Mouse (Mus musculus): ENCODE measurements around the gene Tnfaip2. TPM values are rescaled to one million over a fixed set of nuclear protein-coding genes. Genes with fewer than 3 reads are reported as not detected.

Gene Tnfaip2
- polyA plus RNA-seq, 1 experiment = 11.3 TPM

DNA sequence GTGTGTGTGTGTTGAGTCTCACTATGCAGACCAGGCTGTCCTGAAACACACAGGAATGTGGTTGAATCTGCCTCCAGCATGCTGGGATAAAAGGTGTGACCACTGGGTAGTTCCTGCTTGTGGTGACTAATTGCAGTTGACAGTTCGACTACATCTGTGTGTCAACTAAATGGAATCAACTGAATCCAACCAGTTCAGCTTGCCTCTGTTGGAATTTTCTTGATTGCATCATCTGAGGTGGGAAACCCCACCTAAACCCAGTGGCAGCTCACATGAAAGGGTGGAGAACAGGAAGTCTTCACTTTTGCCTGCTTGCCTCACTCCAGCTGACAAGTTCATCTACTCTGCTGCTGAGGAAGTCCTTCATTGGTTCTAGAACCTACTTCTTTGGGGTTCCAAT, 28.9 kb downstream of the Tnfaip2 start:
- H3K4me3 ChIP-seq (replicated peaks) = no peak overlapping the region
- no peaks in the 10 kb centered on the region for H3K36me3 ChIP-seq (replicated peaks; ENCODE audit: low read length)

DNA sequence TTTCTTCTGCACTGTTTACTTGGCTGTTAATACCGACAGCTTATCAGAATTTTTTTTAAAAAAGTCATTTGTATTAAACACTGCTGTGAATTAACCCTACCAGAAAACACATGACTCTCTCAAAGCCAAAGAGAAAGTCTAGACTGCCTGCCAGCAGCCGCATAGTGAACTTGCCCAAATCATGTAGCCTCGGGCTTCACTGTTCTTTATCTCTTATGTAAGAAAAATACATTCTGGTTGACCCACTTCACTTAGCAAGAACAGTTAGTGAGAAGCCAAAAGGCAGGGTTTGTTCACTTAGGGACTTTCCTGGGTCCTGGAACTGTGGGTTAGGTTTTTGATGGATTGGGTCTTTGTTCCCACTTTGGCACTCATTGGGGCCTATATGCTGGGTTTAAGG, 29.5 kb downstream of the Tnfaip2 start:
- Histone ChIP-seq H3K9me3 (peaks cover 4% of the 10 kb centered on the region), H3K4me1 (peaks cover 24% of the 10 kb centered on the region), H3K4me3 (replicated peaks) (no peak overlapping the region), H3K36me3 (replicated peaks; ENCODE audit: low read length) (no peaks in the 10 kb centered on the region), H3K27me3 (replicated peaks) (peaks cover 57% of the 10 kb centered on the region)
- TF ChIP-seq GATA1 (IDR thresholded peaks at IDR 0.05; ENCODE audit: borderline replicate concordance, low read length) (no peak), FLI1 (IDR thresholded peaks at IDR 0.05; ENCODE audit: low read length) (no peak)

More for the DNA sequence above, 28.9 kb downstream of the Tnfaip2 start:
- H3K27me3 ChIP-seq (replicated peaks) = peaks cover 57% of the 10 kb centered on the region
- H3K4me1 ChIP-seq = peaks cover 29% of the 10 kb centered on the region
- no peaks in the 10 kb centered on the region for H3K9me3 ChIP-seq
- TF ChIP-seq GATA1 (IDR thresholded peaks at IDR 0.05; ENCODE audit: borderline replicate concordance, low read length) (no peak), FLI1 (IDR thresholded peaks at IDR 0.05; ENCODE audit: low read length) (no peak)

DNA sequence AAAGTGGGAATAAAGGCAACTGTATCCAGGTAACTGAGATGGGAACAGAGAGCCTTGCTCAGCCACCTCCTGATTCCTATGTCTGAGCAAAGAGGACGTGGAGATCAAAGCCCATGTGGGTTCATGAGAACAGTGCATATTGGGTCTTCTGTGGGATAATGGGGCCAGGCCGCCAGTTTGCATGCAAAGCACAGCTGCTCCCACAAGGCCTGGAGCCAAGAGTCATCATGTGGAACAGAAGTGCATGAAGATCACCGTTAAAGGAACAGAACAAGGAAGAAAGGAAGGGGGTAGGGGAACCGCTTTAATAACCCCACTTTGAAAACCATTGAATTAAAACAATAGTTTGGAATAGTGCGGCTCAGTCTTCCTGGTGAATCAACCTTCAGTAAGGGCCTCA, 30.6 kb downstream of the Tnfaip2 start:
- H3K27me3 ChIP-seq (replicated peaks) = peaks cover 67% of the 10 kb centered on the region
- no peaks in the 10 kb centered on the region for H3K36me3 ChIP-seq (replicated peaks; ENCODE audit: low read length)
- H3K4me3 ChIP-seq (replicated peaks) = no peak overlapping the region
- H3K4me1 ChIP-seq = peaks cover 24% of the 10 kb centered on the region
- no peak for TF ChIP-seq GATA1 (IDR thresholded peaks at IDR 0.05; ENCODE audit: borderline replicate concordance, low read length)
- no peak for TF ChIP-seq FLI1 (IDR thresholded peaks at IDR 0.05; ENCODE audit: low read length)
- peaks cover 16% of the 10 kb centered on the region for H3K9me3 ChIP-seq

DNA sequence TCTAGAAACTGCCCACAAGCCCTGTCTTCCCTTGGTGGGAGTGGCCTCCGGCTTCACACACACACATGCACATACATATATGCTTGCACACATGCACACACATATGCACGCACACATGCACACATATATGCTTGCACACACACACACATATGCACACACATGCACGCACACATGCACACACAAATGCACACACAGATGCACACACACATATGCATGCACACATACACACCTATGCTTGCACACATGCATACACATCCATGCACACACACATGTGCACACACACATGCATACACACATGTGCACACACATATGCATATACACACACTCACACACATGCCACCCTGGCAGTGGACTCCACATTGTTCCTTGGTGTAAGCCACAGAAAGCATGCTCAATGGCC, 32.1 kb downstream of the Tnfaip2 start:
- Histone ChIP-seq H3K9me3 (peaks cover 23% of the 10 kb centered on the region), H3K4me1 (peaks cover 27% of the 10 kb centered on the region), H3K27me3 (replicated peaks) (peaks cover 70% of the 10 kb centered on the region), H3K36me3 (replicated peaks; ENCODE audit: low read length) (no peaks in the 10 kb centered on the region), H3K4me3 (replicated peaks) (peak overlapping the region; percentile 44)
- TF ChIP-seq GATA1 (IDR thresholded peaks at IDR 0.05; ENCODE audit: borderline replicate concordance, low read length) (no peak), FLI1 (IDR thresholded peaks at IDR 0.05; ENCODE audit: low read length) (no peak)

DNA sequence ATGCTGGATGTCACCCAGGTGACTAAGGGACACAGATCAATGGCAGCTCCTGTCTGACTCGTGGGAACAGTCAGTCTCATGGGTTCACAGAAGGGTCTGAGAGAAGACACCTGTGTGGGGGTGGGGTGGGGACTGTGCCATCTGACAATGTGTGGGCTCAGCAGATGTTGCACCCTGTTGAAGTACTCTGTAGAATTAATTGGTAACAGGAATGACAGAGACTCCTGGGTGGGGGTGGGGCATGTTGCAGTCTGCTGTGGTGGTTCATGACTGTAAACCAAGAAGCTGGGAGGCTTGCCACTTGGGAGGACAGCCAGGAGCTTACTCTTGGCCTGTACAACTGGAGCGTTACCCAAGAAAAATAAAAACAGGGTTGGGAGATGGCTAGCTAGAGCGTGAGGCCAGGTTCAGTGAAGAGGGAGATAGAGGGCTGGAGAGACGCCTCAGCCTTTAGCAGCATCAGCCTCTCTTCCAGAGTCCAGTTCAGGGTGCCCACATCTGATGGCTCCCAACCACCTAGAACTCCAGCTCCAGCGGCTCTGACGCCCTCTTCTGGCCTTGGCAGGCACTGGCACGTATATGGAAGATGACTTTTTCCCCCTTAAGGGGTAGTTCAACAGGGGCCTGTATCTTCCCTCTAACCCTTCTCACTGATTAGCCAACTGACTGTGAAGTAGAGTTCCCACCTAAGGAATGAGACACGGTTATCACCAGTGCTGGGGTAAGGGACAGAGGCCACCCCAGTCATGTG, 32.8 kb downstream of the Tnfaip2 start:
- H3K27me3 ChIP-seq (replicated peaks) = peaks cover 74% of the 10 kb centered on the region
- TF ChIP-seq FLI1 (IDR thresholded peaks at IDR 0.05; ENCODE audit: low read length) = no peak
- TF ChIP-seq GATA1 (IDR thresholded peaks at IDR 0.05; ENCODE audit: borderline replicate concordance, low read length) = no peak
- H3K36me3 ChIP-seq (replicated peaks; ENCODE audit: low read length) = no peaks in the 10 kb centered on the region
- peaks cover 23% of the 10 kb centered on the region for H3K9me3 ChIP-seq
- no peak overlapping the region for H3K4me3 ChIP-seq (replicated peaks)
- peaks cover 24% of the 10 kb centered on the region for H3K4me1 ChIP-seq

DNA sequence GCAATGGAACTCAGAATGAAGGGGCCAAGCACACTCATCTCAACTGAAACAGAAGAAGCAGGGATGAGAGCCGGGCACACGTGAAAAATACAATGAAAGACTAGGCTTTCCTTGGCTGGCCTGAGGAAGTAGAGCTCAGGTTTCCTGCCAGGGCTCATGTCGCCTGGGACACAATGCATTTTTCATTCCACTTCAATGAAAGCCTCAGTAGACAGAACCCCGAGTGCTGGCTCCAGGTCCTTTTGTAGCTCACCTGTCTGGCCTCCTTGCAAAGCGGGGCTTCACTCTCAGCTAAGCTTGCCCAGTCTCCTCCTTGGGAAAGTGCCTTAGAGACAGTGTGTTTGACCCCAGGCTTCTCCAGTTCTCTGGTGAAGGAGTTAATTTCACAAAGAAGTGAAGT, 36.7 kb downstream of the Tnfaip2 start:
- H3K27me3 ChIP-seq (replicated peaks) = peaks cover 77% of the 10 kb centered on the region
- H3K9me3 ChIP-seq = peaks cover 23% of the 10 kb centered on the region
- TF ChIP-seq FLI1 (IDR thresholded peaks at IDR 0.05; ENCODE audit: low read length) (no peak), GATA1 (IDR thresholded peaks at IDR 0.05; ENCODE audit: borderline replicate concordance, low read length) (no peak)
- no peak overlapping the region for H3K4me3 ChIP-seq (replicated peaks)
- H3K36me3 ChIP-seq (replicated peaks; ENCODE audit: low read length) = no peaks in the 10 kb centered on the region
- peaks cover 27% of the 10 kb centered on the region for H3K4me1 ChIP-seq

DNA sequence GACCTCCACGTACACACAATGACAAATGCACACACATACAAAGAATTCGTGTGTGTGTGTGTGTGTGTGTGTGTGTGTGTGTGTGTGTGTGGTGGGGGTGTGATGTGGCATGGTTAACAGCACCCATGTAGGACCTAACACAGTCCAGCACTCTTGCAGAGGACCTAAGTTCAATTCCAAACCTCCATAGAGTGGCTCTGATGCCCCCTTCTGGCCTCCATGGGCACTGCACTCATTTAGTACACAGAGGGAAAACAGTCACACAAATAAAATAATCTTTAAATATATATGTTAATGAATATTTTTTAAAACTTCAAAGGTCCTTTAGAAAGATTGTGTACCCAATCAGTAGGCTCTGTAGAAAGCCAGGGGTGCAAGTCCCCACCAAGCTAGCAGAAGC, 37.6 kb downstream of the Tnfaip2 start:
- no peak for TF ChIP-seq FLI1 (IDR thresholded peaks at IDR 0.05; ENCODE audit: low read length)
- TF ChIP-seq GATA1 (IDR thresholded peaks at IDR 0.05; ENCODE audit: borderline replicate concordance, low read length) = no peak

DNA sequence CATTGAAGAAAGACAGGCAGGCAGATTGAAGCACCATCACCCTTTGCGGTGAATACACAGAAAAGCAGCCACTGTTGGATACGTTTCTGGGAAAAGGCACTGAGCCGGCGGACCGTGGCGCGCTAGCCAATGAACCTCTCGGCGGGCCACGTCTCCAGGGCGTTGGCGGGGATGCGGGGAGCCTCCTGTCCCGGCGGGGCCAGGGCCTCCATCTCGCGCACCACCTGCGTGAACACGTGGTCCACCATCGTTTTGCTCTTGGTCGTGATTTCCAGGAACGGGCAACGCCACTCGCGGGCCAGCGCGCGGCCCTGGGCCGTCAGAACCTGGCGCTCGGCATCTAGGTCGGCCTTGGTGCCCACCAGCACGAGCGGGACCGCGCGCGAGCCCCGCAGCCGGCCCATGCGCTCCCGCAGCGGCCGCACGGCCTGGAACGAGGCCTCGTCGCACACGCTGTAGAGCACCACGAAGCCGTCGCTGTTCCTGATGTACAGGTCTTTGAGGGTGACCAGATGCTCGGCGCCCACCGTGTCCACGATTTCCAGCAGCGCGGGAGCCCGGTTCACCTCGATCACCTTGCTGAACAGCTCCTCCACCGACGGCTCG, 42.9 kb downstream of the Tnfaip2 start:
- TF ChIP-seq GATA1 (IDR thresholded peaks at IDR 0.05; ENCODE audit: borderline replicate concordance, low read length) (no peak), FLI1 (IDR thresholded peaks at IDR 0.05; ENCODE audit: low read length) (no peak)
- Histone ChIP-seq H3K4me3 (replicated peaks) (peak overlapping the region; percentile 89), H3K4me1 (peaks cover 39% of the 10 kb centered on the region), H3K36me3 (replicated peaks; ENCODE audit: low read length) (no peaks in the 10 kb centered on the region), H3K9me3 (no peaks in the 10 kb centered on the region), H3K27me3 (replicated peaks) (peaks cover 90% of the 10 kb centered on the region)

More for the DNA sequence above, 37.6 kb downstream of the Tnfaip2 start:
- Histone ChIP-seq H3K36me3 (replicated peaks; ENCODE audit: low read length) (no peaks in the 10 kb centered on the region), H3K9me3 (peaks cover 23% of the 10 kb centered on the region), H3K4me1 (peaks cover 27% of the 10 kb centered on the region), H3K4me3 (replicated peaks) (no peak overlapping the region), H3K27me3 (replicated peaks) (peaks cover 78% of the 10 kb centered on the region)

DNA sequence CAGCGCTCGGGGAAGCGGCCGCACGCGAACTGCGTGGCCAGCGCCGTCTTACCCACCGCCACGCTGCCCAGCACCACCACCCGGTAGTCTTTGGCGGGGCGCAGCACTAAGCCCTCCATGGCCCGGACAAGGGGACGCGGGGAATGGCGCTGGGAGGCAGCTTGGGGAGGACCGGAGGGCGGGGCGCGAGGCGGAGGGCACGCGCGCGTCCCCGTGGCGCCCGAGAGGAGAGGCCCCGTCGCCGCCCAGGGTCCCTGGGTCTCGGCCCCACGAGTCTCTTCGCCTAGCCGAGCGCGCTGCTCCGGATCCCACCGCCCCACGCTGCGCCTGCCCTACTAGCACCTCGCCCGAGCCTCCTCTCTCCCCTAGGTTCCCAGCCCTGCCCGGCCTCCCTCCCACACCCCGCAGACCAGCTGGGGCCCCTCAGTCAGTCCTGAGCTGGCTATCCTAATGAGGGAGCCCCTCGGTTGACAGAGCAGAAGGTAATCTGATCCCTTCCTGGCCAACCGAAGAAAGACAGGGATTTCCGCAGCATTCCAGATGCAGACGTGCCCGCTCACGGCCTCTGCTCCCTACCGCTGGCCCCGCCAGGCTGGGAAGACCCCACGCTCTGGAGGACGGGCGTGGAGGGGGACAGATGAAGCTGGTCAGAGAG, 43.5 kb downstream of the Tnfaip2 start, which contains the start of gene Gm266:
Gene Gm266, minus strand, starts transcription at position 172 of the 655 bp plus-strand sequence.
- H3K27me3 ChIP-seq (replicated peaks) = peaks cover 89% of the 10 kb centered on the region

More for the DNA sequence above, 43.5 kb downstream of the Tnfaip2 start, which contains the start of gene Gm266:
- Histone ChIP-seq H3K36me3 (replicated peaks; ENCODE audit: low read length) (no peaks in the 10 kb centered on the region), H3K4me1 (peaks cover 34% of the 10 kb centered on the region), H3K9me3 (no peaks in the 10 kb centered on the region), H3K4me3 (replicated peaks) (peak within 1 kb of the TSS; percentile 89)
- TF ChIP-seq FLI1 (IDR thresholded peaks at IDR 0.05; ENCODE audit: low read length) = no peak
- no peak for TF ChIP-seq GATA1 (IDR thresholded peaks at IDR 0.05; ENCODE audit: borderline replicate concordance, low read length)
